Mouse (Mus musculus) liver, embryonic 15.5 days (tissue): ENCODE measurements around the gene Igsf6. TPM values are rescaled to one million over a fixed set of nuclear protein-coding genes. Genes with fewer than 3 reads are reported as not detected.

ENCODE experiments used
- ATAC-seq: fragments of 200-750 bp; cut with Nextera tagmentation; 2 replicates; pipeline ENCODE4 v1.8.0; 2017; ENCODE audit warnings: moderate number of reproducible peaks, mild to moderate bottlenecking, moderate library complexity; ENCODE audit not compliant: insufficient read depth
- H3K27ac ChIP-seq: fragments of 300-500 bp; sonication (generic); replicated peaks from 2 replicates; pipeline ENCODE4 v1.5.1; 2015; ENCODE audit warnings: mild to moderate bottlenecking, inconsistent platforms
- H3K27me3 ChIP-seq: fragments of 300-500 bp; sonication (generic); 2 replicates; pipeline ENCODE4 v1.6.1; 2015; ENCODE audit warnings: mild to moderate bottlenecking, inconsistent platforms
- H3K36me3 ChIP-seq: fragments of 300-500 bp; sonication (generic); replicated peaks from 2 replicates; pipeline ENCODE4 v1.6.1; 2015; ENCODE audit warnings: moderate library complexity, mild to moderate bottlenecking, inconsistent platforms
- H3K4me1 ChIP-seq: fragments of 300-500 bp; sonication (generic); replicated peaks from 2 replicates; pipeline ENCODE4 v1.6.1; 2015; ENCODE audit warnings: inconsistent platforms
- H3K4me2 ChIP-seq: fragments of 300-500 bp; sonication (generic); 2 replicates; pipeline ENCODE4 v1.6.1; 2015; ENCODE audit warnings: moderate library complexity, mild to moderate bottlenecking, inconsistent platforms
- H3K4me3 ChIP-seq: fragments of 300-500 bp; sonication (generic); replicated peaks from 2 replicates; pipeline ENCODE4 v1.5.1; 2015; ENCODE audit warnings: mild to moderate bottlenecking, inconsistent platforms
- H3K9ac ChIP-seq: fragments of 300-500 bp; sonication (generic); 2 replicates; pipeline ENCODE4 v1.6.1; 2015; ENCODE audit warnings: moderate library complexity, mild to moderate bottlenecking, inconsistent platforms
- H3K9me3 ChIP-seq: fragments of 300-500 bp; sonication (generic); replicated peaks from 2 replicates; pipeline ENCODE4 v1.6.1; 2016; ENCODE audit warnings: inconsistent platforms
- WGBS: fragments of 180-500 bp; shearing (Covaris S2); methylation state at CpG from one replicate; pipeline ENCODE4 v1.1.7; 2015; ENCODE audit warnings: mixed read lengths; ENCODE audit not compliant: insufficient replicate concordance; 5-methylcytosine and 5-hydroxymethylcytosine counted together
- polyA plus RNA-seq: library from polyadenylated mRNA; unstranded; fragments of >200 nt; fragmentation: Nextera tagmentation; extraction: Ambion mirVana; gene quantifications from 2 replicates; pipeline ENCODE4 v1.2.1, GENCODE M21; 2015

The Igsf6 gene
- polyA plus RNA-seq, 1 experiment from 2014 or later, result 13.9 TPM

DNA sequence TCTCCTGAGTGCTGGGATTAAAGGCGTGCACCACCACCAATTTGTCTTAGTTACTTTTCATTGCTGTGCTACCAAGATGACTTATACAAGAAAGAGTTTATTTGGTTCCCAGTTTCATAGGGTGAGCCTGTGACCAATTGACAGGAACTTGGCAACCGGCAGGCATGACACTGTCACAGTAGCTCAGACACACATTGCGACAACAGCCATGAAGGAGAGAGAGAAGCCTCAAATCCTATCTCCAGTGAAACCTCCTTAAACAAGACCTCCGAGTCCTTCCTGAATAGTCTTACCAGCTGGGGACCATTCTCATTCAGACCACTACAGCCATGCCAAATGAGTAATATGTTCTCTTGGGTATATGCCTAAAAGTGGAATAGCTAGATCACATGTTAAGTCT, 21.3 kb downstream of the Igsf6 start:
- Histone ChIP-seq H3K36me3 (peaks cover 56% of the 10 kb centered on the region), H3K9me3 (no peaks in the 10 kb centered on the region), H3K4me2 (no peak overlapping the region), H3K9ac (no peak overlapping the region), H3K4me1 (no peaks in the 10 kb centered on the region), H3K27me3 (no peaks in the 10 kb centered on the region), H3K27ac (no peak overlapping the region), H3K4me3 (no peak overlapping the region)
- no peak for ATAC-seq
- 75% methylated on average over 4 of the region's 4 CpGs for WGBS

GRCm38 (mm10) chr7:121047624-121048023, 26.7 kb downstream of the Igsf6 start:
- Histone ChIP-seq H3K27me3 (no peaks in the 10 kb centered on the region), H3K4me2 (no peak overlapping the region), H3K4me1 (peaks cover 14% of the 10 kb centered on the region), H3K27ac (no peak overlapping the region), H3K9ac (no peak overlapping the region), H3K4me3 (no peak overlapping the region), H3K9me3 (no peaks in the 10 kb centered on the region), H3K36me3 (peaks cover 18% of the 10 kb centered on the region)
- no peak for ATAC-seq
- 76% methylated on average over 2 of the region's 2 CpGs for WGBS

DNA sequence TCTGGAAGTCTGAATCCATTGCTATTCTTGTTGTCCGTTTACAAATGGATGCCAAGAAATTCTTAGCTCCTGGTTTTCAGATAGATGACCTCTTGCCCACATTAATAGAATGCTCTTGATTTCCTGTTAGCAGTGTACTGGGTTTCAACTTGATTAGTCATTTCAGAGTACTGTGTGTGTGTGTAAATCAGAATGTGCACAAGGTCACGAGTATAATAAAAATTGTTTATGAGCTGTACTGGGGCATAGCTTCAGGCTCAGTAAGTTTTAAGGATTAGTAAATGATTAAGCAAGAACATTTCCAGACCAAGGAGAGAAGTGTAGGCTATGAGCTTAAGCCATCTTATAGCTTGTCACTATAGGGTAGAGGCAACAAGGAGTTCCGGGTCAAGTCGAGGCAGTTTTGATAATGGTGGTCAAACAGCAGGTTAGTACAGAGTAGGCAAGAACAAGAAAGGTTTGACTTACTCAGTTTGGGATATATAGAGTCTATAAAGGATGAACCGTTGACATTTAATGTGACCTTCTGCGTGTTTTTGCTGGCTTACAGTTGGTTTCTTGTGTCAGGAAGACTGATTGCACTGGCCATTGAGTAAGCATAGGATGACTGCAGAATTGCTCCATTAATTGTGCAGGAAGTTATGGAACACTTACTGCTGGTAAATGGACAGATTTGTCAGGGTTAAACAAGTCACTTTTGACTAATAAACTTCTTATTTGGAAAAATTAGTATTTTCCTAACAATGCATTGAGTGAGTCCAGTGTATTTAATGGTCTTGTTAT, 28.5 kb downstream of the Igsf6 start:
- Histone ChIP-seq H3K27ac (no peak overlapping the region), H3K9ac (no peak overlapping the region)
- 76% methylated on average over 6 of the region's 6 CpGs for WGBS

GRCm38 (mm10) chr7:121044251-121044650, 30.1 kb downstream of the Igsf6 start:
- H3K27ac ChIP-seq, result no peak overlapping the region
- H3K4me1 ChIP-seq, result peaks cover 33% of the 10 kb centered on the region
- no peak overlapping the region for H3K9ac ChIP-seq
- H3K36me3 ChIP-seq, result 0 out of 2 replicates have a peak, but pooled peaks cover 4% of the 10 kb centered on the region
- 55% methylated on average over 1 of the region's 1 CpGs for WGBS
- no peak for ATAC-seq
- no peaks in the 10 kb centered on the region for H3K9me3 ChIP-seq
- H3K27me3 ChIP-seq, result no peaks in the 10 kb centered on the region
- no peak overlapping the region for H3K4me3 ChIP-seq
- no peak overlapping the region for H3K4me2 ChIP-seq

More for the DNA sequence above, 28.5 kb downstream of the Igsf6 start:
- H3K27me3 ChIP-seq, result no peaks in the 10 kb centered on the region
- 0 out of 2 replicates have a peak, but pooled peaks cover 7% of the 10 kb centered on the region for H3K36me3 ChIP-seq
- H3K4me2 ChIP-seq, result no peak overlapping the region
- no peak overlapping the region for H3K4me3 ChIP-seq
- peaks cover 23% of the 10 kb centered on the region for H3K4me1 ChIP-seq
- no peaks in the 10 kb centered on the region for H3K9me3 ChIP-seq
- ATAC-seq, result no peak

GRCm38 (mm10) chr7:121043510-121043909, 30.9 kb downstream of the Igsf6 start:
- H3K4me3 ChIP-seq, result no peak overlapping the region
- no peak overlapping the region for H3K4me2 ChIP-seq
- H3K36me3 ChIP-seq, result 0 out of 2 replicates have a peak, but pooled peaks cover 4% of the 10 kb centered on the region
- no peaks in the 10 kb centered on the region for H3K27me3 ChIP-seq
- no peak for ATAC-seq
- 0 out of 2 replicates have a peak overlapping the region, but pooled peaks have one; percentile 20 for H3K27ac ChIP-seq
- no peak overlapping the region for H3K9ac ChIP-seq
- 38% methylated on average over 1 of the region's 1 CpGs for WGBS
- no peaks in the 10 kb centered on the region for H3K9me3 ChIP-seq
- H3K4me1 ChIP-seq, result peaks cover 33% of the 10 kb centered on the region

DNA sequence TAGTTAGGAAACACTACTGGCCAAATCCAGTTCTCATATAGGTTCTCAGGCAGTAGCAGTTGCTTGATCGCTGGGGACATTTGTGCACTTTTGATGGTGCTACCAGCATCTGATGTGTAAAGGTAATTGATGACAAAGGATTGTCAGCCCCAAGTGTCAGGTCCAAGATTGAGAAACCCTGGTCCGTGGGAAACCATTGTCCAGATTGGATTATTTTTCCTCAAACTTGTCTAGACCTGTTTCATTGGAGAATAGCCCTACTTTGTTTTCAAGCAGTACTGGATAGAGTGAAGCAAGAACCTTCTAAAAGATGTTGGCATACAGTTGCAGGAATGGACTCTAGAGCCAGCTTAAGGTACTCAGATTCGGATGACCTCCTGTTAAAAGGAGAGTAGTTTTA, 31.4 kb downstream of the Igsf6 start:
- peak overlapping the region; percentile 20; the same call in 1 of the 2 replicates for H3K27ac ChIP-seq
- no peak overlapping the region for H3K4me3 ChIP-seq
- peaks cover 33% of the 10 kb centered on the region for H3K4me1 ChIP-seq
- no peaks in the 10 kb centered on the region for H3K9me3 ChIP-seq
- no peaks in the 10 kb centered on the region for H3K36me3 ChIP-seq
- H3K27me3 ChIP-seq, result no peaks in the 10 kb centered on the region
- no peak overlapping the region for H3K4me2 ChIP-seq
- ATAC-seq, result no peak
- H3K9ac ChIP-seq, result no peak overlapping the region
- 74% methylated on average over 3 of the region's 3 CpGs for WGBS

- H3K9ac ChIP-seq, result no peak overlapping the region
- WGBS, result 55% methylated on average over 1 of the region's 1 CpGs
- ATAC-seq, result no peak
- no peak overlapping the region for H3K4me3 ChIP-seq
- H3K27me3 ChIP-seq, result no peaks in the 10 kb centered on the region
- no peaks in the 10 kb centered on the region for H3K9me3 ChIP-seq
- H3K4me2 ChIP-seq, result no peak overlapping the region
- no peaks in the 10 kb centered on the region for H3K36me3 ChIP-seq
- peaks cover 33% of the 10 kb centered on the region for H3K4me1 ChIP-seq
- H3K27ac ChIP-seq, result 0 out of 2 replicates have a peak overlapping the region, but pooled peaks have one; percentile 0
Measured at GRCm38 (mm10) chr7:121041989-121042388, 32.4 kb downstream of the Igsf6 start.

- Histone ChIP-seq H3K9ac (no peak overlapping the region), H3K27ac (no peak overlapping the region), H3K27me3 (no peaks in the 10 kb centered on the region), H3K4me2 (no peak overlapping the region; the same call in 1 of the 2 replicates), H3K9me3 (no peaks in the 10 kb centered on the region), H3K4me3 (no peak overlapping the region), H3K36me3 (no peaks in the 10 kb centered on the region), H3K4me1 (peaks cover 45% of the 10 kb centered on the region)
- ATAC-seq, result no peak
- 44% methylated on average over 4 of the region's 4 CpGs for WGBS
Measured at GRCm38 (mm10) chr7:121040595-121040994, 33.8 kb downstream of the Igsf6 start.

DNA sequence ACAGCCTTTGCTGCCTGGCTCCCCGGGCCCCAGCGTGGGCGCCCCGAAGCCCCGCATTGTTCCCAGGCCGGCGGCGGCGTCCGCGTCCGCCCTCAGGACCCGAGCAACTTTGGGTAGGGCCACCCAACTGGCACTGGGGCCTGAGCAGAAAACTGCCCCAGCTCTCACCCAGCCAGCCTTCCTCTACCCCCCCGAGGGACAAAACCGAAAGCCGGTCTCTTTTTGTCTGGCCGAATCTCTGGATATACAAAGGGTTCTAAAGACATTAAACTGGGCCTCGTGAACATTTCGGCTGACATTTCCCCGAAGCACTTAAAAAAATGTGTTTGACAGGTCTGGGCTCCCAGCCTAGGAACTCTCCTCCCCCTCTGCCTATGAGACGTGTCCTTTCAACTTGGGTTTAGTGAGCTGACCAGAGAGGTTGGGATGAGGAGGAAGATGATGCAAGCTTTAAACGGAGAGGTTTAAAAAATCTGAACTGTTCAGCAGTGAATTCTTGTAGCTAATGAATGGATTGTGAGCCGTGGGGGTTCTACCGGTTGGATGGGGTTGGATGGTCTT, 39.1 kb downstream of the Igsf6 start:
- Histone ChIP-seq H3K27ac (peak overlapping the region; percentile 86), H3K9ac (peak overlapping the region; percentile 96), H3K4me1 (peaks cover 26% of the 10 kb centered on the region), H3K36me3 (no peaks in the 10 kb centered on the region), H3K9me3 (no peaks in the 10 kb centered on the region), H3K4me3 (peak overlapping the region; percentile 98), H3K27me3 (peaks cover 22% of the 10 kb centered on the region), H3K4me2 (peak overlapping the region; percentile 84)
- under 1% methylated on average over 24 of the region's 24 CpGs for WGBS
- ATAC-seq, result peak; percentile 11

DNA sequence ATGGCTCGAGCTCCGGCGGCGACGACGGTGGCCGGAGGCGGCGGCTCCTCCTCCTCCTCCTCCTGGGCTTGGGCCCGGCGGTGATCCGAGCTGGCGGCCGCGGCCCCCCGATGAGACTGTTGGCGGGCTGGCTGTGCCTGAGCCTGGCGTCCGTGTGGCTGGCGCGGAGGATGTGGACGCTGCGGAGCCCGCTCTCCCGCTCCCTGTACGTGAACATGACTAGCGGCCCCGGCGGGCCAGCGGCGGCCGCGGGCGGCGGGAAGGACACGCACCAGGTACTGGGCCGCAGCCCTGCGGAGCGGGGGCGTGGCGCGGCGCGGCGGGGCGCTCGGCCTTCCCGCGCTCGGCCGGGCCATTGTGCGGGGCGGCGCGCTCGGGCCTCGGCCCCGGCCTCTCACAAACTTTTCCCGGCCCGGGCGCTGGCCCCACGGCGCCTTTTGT, 39.7 kb downstream of the Igsf6 start:
- H3K27me3 ChIP-seq, result peaks cover 23% of the 10 kb centered on the region
- peaks cover 22% of the 10 kb centered on the region for H3K4me1 ChIP-seq
- H3K9me3 ChIP-seq, result no peaks in the 10 kb centered on the region
- peak overlapping the region; percentile 86 for H3K27ac ChIP-seq
- peak overlapping the region; percentile 84 for H3K4me2 ChIP-seq
- peak; percentile 86 for ATAC-seq
- H3K4me3 ChIP-seq, result peak overlapping the region; percentile 98
- no peaks in the 10 kb centered on the region for H3K36me3 ChIP-seq
- H3K9ac ChIP-seq, result peak overlapping the region; percentile 96
- 0% methylated on average over 62 of the region's 63 CpGs for WGBS

- peak; percentile 95 for ATAC-seq
- Histone ChIP-seq H3K9ac (peak within 1 kb of the TSS; percentile 96), H3K4me2 (peak within 1 kb of the TSS; percentile 84), H3K36me3 (no peaks in the 10 kb centered on the region), H3K4me3 (peak within 1 kb of the TSS; percentile 98), H3K9me3 (no peaks in the 10 kb centered on the region), H3K27ac (peak within 1 kb of the TSS; percentile 86), H3K27me3 (peaks cover 28% of the 10 kb centered on the region), H3K4me1 (peaks cover 22% of the 10 kb centered on the region)
- WGBS, result 4% methylated on average over 42 of the region's 43 CpGs
Measured at GRCm38 (mm10) chr7:121033856-121034652, 40.3 kb downstream of the Igsf6 start, which contains the start of gene Mettl9. Mettl9 (plus strand) TSS chr7:121034445.
